Mouse (Mus musculus) heart, adult 2 months (tissue): ENCODE results near the gene Rps19. TPM values are rescaled to one million over a fixed set of nuclear protein-coding genes. Genes with fewer than 3 reads are reported as not detected.

ENCODE experiments used
- DNase-seq, 2 experiments: peaks; one replicate each; pipeline ENCODE4 v3.0.0; 2021
- H3K27ac ChIP-seq: fragments of 200-600 bp; 2 replicates; pipeline ENCODE4 v1.8.1; 2022
- H3K27me3 ChIP-seq: fragments of 200-500 bp; 2 replicates; pipeline ENCODE4 v1.6.1; 2012; ENCODE audit warnings: mild to moderate bottlenecking, low read length, inconsistent platforms, mixed read lengths; ENCODE audit not compliant: control insufficient read depth, insufficient read depth
- H3K36me3 ChIP-seq: fragments of 200-500 bp; 2 replicates; pipeline ENCODE4 v1.6.1; 2012; ENCODE audit warnings: low read length, inconsistent platforms; ENCODE audit not compliant: control insufficient read depth, insufficient read depth
- H3K4me1 ChIP-seq: fragments of 200-500 bp; 2 replicates; pipeline ENCODE4 v1.6.1; 2011; ENCODE audit warnings: low read length; ENCODE audit not compliant: control insufficient read depth, insufficient read depth
- H3K4me3 ChIP-seq: fragments of 200-600 bp; 2 replicates; pipeline ENCODE4 v1.8.1; 2022
- H3K79me2 ChIP-seq: fragments of 200-500 bp; replicated peaks from 2 replicates; pipeline ENCODE4 v1.6.1; 2012; ENCODE audit warnings: mild to moderate bottlenecking, inconsistent platforms, low read length, moderate library complexity, mixed read lengths; ENCODE audit not compliant: control insufficient read depth, insufficient read depth
- H3K9ac ChIP-seq: fragments of 200-500 bp; 2 replicates; pipeline ENCODE4 v1.6.1; 2012; ENCODE audit warnings: low read depth, mild to moderate bottlenecking, control low read depth, inconsistent platforms, low read length, mixed read lengths
- CTCF ChIP-seq: fragments of 200-600 bp; IDR thresholded peaks from 2 replicates; pipeline ENCODE4 v1.8.1; 2022; ENCODE audit warnings: antibody characterized with exemption, mild to moderate bottlenecking, moderate library complexity
- EP300 ChIP-seq: fragments of 200-500 bp; IDR thresholded peaks from 2 replicates; pipeline ENCODE4 v1.6.1; 2011; ENCODE audit warnings: low read depth, low read length, control low read depth; ENCODE audit not compliant: insufficient read depth
- POLR2A ChIP-seq: fragments of 200-500 bp; IDR thresholded peaks from 2 replicates; pipeline ENCODE4 v1.6.1; 2011; ENCODE audit warnings: mild to moderate bottlenecking, low read depth, low read length, control low read depth; ENCODE audit not compliant: insufficient read depth
- WGBS: fragments of 180-500 bp; shearing (Covaris S2); methylation state at CpG from one replicate; pipeline ENCODE4 v1.1.7; 2018; 5-methylcytosine and 5-hydroxymethylcytosine counted together
- intact Hi-C: fragments of 180-260 bp; cut with DNase I; formaldehyde crosslinking; loops from one replicate; pipeline ENCODE4 v1.15.1; 2025
- polyA plus RNA-seq: library from polyadenylated mRNA; depleted of rRNA; stranded (reverse); fragments of >200 nt; gene quantifications from 2 replicates; pipeline ENCODE4 v1.2.3, GENCODE M21; 2012
- total RNA-seq, 2 experiments: library from RNA; stranded (reverse); gene quantifications; 2 replicates each; pipeline ENCODE4 v1.2.3; 2021

Gene Rps19
- total and polyA plus RNA-seq, 3 experiments, result 256 to 584 (median 505) TPM

- 2% methylated on average over 63 of the region's 68 CpGs for WGBS
- peaks cover 2% of the 10 kb centered on the region; the same call in 1 of the 2 replicates for H3K79me2 ChIP-seq
- peaks cover 8% of the 10 kb centered on the region for H3K4me1 ChIP-seq
- intact Hi-C loops, result no loop called here
- peak within 1 kb of the TSS; percentile 94 for H3K9ac ChIP-seq
- H3K4me3 ChIP-seq, result peak within 1 kb of the TSS; percentile 82
- H3K36me3 ChIP-seq, result peaks cover 2% of the 10 kb centered on the region; the same call in 1 of the 2 replicates
- DNase-seq, result peak; percentile 84 to 88
- H3K27me3 ChIP-seq, result no peaks in the 10 kb centered on the region
- TF ChIP-seq CTCF (no peak), POLR2A (peak; percentile 22)
- peak within 1 kb of the TSS; percentile 95 for H3K27ac ChIP-seq
These were observed 18.7 kb downstream of the Rps19 start, which contains the start of gene Arhgef1 for GRCm38 (mm10) chr7:24902630-24903443. TSS of gene Arhgef1 (plus strand) at chr7:24902912.

- WGBS, result 9% methylated on average over 10 of the region's 10 CpGs
- Histone ChIP-seq H3K9ac (peak overlapping the region; percentile 94), H3K36me3 (peaks cover 2% of the 10 kb centered on the region; the same call in 1 of the 2 replicates), H3K79me2 (peaks cover 2% of the 10 kb centered on the region; the same call in 1 of the 2 replicates), H3K4me1 (peaks cover 8% of the 10 kb centered on the region), H3K27ac (peak overlapping the region; percentile 95), H3K27me3 (no peaks in the 10 kb centered on the region), H3K4me3 (peak overlapping the region; percentile 82)
- intact Hi-C loops, result no loop called here
- no peak for TF ChIP-seq CTCF
- no peak for TF ChIP-seq POLR2A
- TF ChIP-seq EP300, result no peak
- no peak for DNase-seq
These were observed 19.3 kb downstream of the Rps19 start for GRCm38 (mm10) chr7:24903444-24903825.

- Histone ChIP-seq H3K4me3 (peak overlapping the region; percentile 82), H3K4me1 (peaks cover 8% of the 10 kb centered on the region), H3K9ac (peak overlapping the region; percentile 60), H3K36me3 (peaks cover 2% of the 10 kb centered on the region; the same call in 1 of the 2 replicates), H3K27me3 (no peaks in the 10 kb centered on the region), H3K27ac (peak overlapping the region; percentile 95), H3K79me2 (peaks cover 2% of the 10 kb centered on the region; the same call in 1 of the 2 replicates)
- intact Hi-C loops, result loop anchor here (1.0 kb wide), 2 partner anchors 14 to 20 kb away; partner anchors contain the start of gene Rps19
- under 1% methylated on average over 30 of the region's 30 CpGs for WGBS
- peak; percentile 94 to 99 for DNase-seq
- peak; percentile 77 for TF ChIP-seq CTCF
- TF ChIP-seq POLR2A, result peak; percentile 79
- TF ChIP-seq EP300, result peak; percentile 81
These were observed 19.9 kb downstream of the Rps19 start for GRCm38 (mm10) chr7:24904070-24904483.

- 0 out of 2 replicates have a peak overlapping the region, but pooled peaks have one; percentile 27 for H3K9ac ChIP-seq
- H3K4me1 ChIP-seq, result peaks cover 8% of the 10 kb centered on the region
- intact Hi-C loops, result loop anchor here (1.0 to 5.0 kb wide), 3 partner anchors 15 to 172 kb away; partner anchors contain the start of gene Rps19
- peaks cover 2% of the 10 kb centered on the region; the same call in 1 of the 2 replicates for H3K36me3 ChIP-seq
- WGBS, result 17% methylated on average over 3 of the region's 3 CpGs
- H3K27ac ChIP-seq, result no peak overlapping the region
- peaks cover 2% of the 10 kb centered on the region; the same call in 1 of the 2 replicates for H3K79me2 ChIP-seq
- TF ChIP-seq POLR2A (no peak), CTCF (peak; percentile 70), EP300 (0 out of 2 replicates have a peak, but pooled peaks have one; percentile 23)
- no peaks in the 10 kb centered on the region for H3K27me3 ChIP-seq
- peak overlapping the region; percentile 82 for H3K4me3 ChIP-seq
- peak; percentile 55 to 58 for DNase-seq
These were observed 20.8 kb downstream of the Rps19 start for GRCm38 (mm10) chr7:24904936-24905335.

GRCm38 (mm10) chr7:24906551-24906950, 22.4 kb downstream of the Rps19 start:
- no peak overlapping the region for H3K4me3 ChIP-seq
- H3K9ac ChIP-seq, result no peak overlapping the region
- peaks cover 2% of the 10 kb centered on the region; the same call in 1 of the 2 replicates for H3K79me2 ChIP-seq
- TF ChIP-seq POLR2A (no peak), EP300 (no peak), CTCF (no peak)
- peaks cover 8% of the 10 kb centered on the region for H3K4me1 ChIP-seq
- H3K27me3 ChIP-seq, result no peaks in the 10 kb centered on the region
- DNase-seq, result no peak
- peaks cover 2% of the 10 kb centered on the region; the same call in 1 of the 2 replicates for H3K36me3 ChIP-seq
- intact Hi-C loops, result loop anchor here (5.0 kb wide), 1 partner anchor 171 kb away; no protein-coding TSS in a partner anchor
- WGBS, result 22% methylated on average over 6 of the region's 6 CpGs
- H3K27ac ChIP-seq, result no peak overlapping the region
